Comparison of ENCODE assay signal across 9 mouse cellular contexts in the genomic region with DNA sequence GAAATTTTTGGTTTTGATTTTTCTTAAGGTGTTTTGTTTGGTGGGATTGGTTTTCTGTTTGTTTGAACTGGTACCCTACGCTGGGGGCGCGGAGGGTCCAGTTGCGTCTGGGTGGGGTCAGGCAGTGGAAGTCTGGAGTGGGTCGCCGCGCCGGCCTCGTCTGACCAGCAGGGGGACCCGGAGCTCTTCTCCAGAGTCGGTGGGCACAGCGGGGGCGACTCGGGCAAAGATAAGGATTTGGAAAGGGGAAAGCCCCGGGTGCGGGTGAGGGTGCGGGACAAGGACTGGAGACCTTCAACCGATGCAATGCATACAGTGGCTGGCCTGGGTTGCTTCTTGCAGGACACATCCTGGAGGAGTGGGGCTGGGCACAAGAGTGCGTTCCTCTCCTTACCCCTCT.
DNase-seq lines count a peak whose midpoint lies in the region; ATAC-seq lines count a peak whose summit lies in the region.
"Had no signal": no experiment of that assay in that cellular context is flagged by ENCODE, and none has a peak within 500 bp of the region (broad histone marks: within the 10 kb centered on the region; RNA-seq: fewer than 3 reads in every experiment).

No protein-coding gene starts in this region.

- 5% methylated on average over 19 of the region's 19 CpGs for WGBS in intestine, embryonic 15.5 days
- 3% methylated on average over 19 of the region's 19 CpGs for WGBS in midbrain, embryonic 16.5 days

- no peaks in the 10 kb centered on the region for H3K36me3 ChIP-seq in intestine, embryonic 15.5 days
- H3K36me3 ChIP-seq in midbrain, embryonic 16.5 days (ENCODE audit: control insufficient read depth, insufficient read depth, low read length): no peaks in the 10 kb centered on the region

- H3K4me1 ChIP-seq in intestine, embryonic 15.5 days (replicated peaks): peaks cover 8% of the 10 kb centered on the region
- peaks cover 7% of the 10 kb centered on the region for H3K4me1 ChIP-seq in midbrain, embryonic 16.5 days (ENCODE audit: control insufficient read depth, insufficient read depth, low read length)

- H3K4me2 ChIP-seq in intestine, embryonic 15.5 days (replicated peaks): peak overlapping the region; percentile 56
- peak overlapping the region; percentile 74 for H3K4me2 ChIP-seq in midbrain, embryonic 16.5 days (ENCODE audit: low read length)

- no peak overlapping the region for H3K9ac ChIP-seq in intestine, embryonic 15.5 days
- peak overlapping the region; percentile 60 for H3K9ac ChIP-seq in midbrain, embryonic 16.5 days (ENCODE audit: low read depth, low read length)

- H3K27ac ChIP-seq in intestine, embryonic 15.5 days: no peak overlapping the region
- H3K27ac ChIP-seq in midbrain, embryonic 16.5 days (ENCODE audit: low read length): no peak overlapping the region

- peak; percentile 51 to 65 for DNase-seq in cerebellum, postnatal 4 days (ENCODE audit: low spot score in 2 of 2)
- DNase-seq in cerebellum, adult 18-20 months: no peak
- DNase-seq in ovary, postnatal 36 days (ENCODE audit: low spot score): peak; percentile 6
- DNase-seq in ovary, postnatal 10 days (ENCODE audit: low spot score): no peak
- no peak for DNase-seq in thymus, postnatal 36 days
- DNase-seq in adrenal gland, adult (ENCODE audit: inconsistent age in 2 of 2, low spot score in 1 of 2): no peak

- H3K4me3 ChIP-seq in intestine, embryonic 15.5 days (replicated peaks): peak overlapping the region; percentile 19; the same call in 1 of the 2 replicates
- H3K4me3 ChIP-seq in midbrain, embryonic 16.5 days (ENCODE audit: low read depth, low read length): peak overlapping the region; percentile 39
- H3K4me3 ChIP-seq: erythroblast, embryonic 14.5 days had no signal

- peak; percentile 23; the same call in 1 of the 2 replicates for ATAC-seq in intestine, embryonic 15.5 days
- ATAC-seq in midbrain, embryonic 16.5 days: no peak

- peaks cover 8% of the 10 kb centered on the region; the same call in 1 of the 2 replicates for H3K27me3 ChIP-seq in intestine, embryonic 15.5 days (replicated peaks)
- H3K27me3 ChIP-seq in midbrain, embryonic 16.5 days (ENCODE audit: control insufficient read depth, insufficient read depth, low read depth, low read length): no peaks in the 10 kb centered on the region; the same call in 1 of the 2 replicates

- H3K9me3 ChIP-seq in intestine, embryonic 15.5 days: no peaks in the 10 kb centered on the region
- H3K9me3 ChIP-seq in midbrain, embryonic 16.5 days (replicated peaks; ENCODE audit: control insufficient read depth, low read length, poor library complexity, severe bottlenecking): no peaks in the 10 kb centered on the region

Comparison
In these comparisons a context has a peak if more than half of its experiments do, and no peak if none do; other contexts are left out.
1. DNase-seq: peak in cerebellum, postnatal 4 days (2 of 2) and ovary, postnatal 36 days (single experiment); none in cerebellum, adult 18-20 months (0 of 2), ovary, postnatal 10 days (single experiment), thymus, postnatal 36 days (0 of 2) and adrenal gland, adult (0 of 2).